Comparison of ENCODE assay signal across 1 mouse cellular context in genomic region chr15:8108966-8109743, GRCm38 (mm10).
TF ChIP-seq lines count a peak whose summit lies in the region.

Gene Nup155 (plus strand): TSS chr15:8109273.

TF ChIP-seq in MEL, 35 proteins besides CTCF, POLR2A, EP300 and RAD21 (continued from another document):
- no peak for TF ChIP-seq SMC3 (IDR thresholded peaks at IDR 0.05; ENCODE audit: low read depth, low read length)
- peak; percentile 90 for TF ChIP-seq NELFE (IDR thresholded peaks at IDR 0.05; ENCODE audit: low read depth, low read length)
- peak; percentile 97 for TF ChIP-seq SIN3A (IDR thresholded peaks at IDR 0.05; ENCODE audit: low read length)
- TF ChIP-seq POLR2AphosphoS2 (IDR thresholded peaks at IDR 0.05; ENCODE audit: low read length): peak; percentile 72; the same call in 1 of the 2 replicates
- TF ChIP-seq MYB (IDR thresholded peaks at IDR 0.05; ENCODE audit: low read depth, low read length): peak; percentile 65; the same call in 1 of the 2 replicates
- TF ChIP-seq UBTF (IDR thresholded peaks at IDR 0.05; ENCODE audit: borderline replicate concordance, insufficient read depth, low read depth, low read length): no peak
